Mouse (Mus musculus): ENCODE measurements at regions not wholly inside any gene's neighbourhood (a gene's known extent, or its start where the extent isn't known, plus 50 kb on each side); places are given as distances from the start of the nearest gene placed in this dataset.

DNA sequence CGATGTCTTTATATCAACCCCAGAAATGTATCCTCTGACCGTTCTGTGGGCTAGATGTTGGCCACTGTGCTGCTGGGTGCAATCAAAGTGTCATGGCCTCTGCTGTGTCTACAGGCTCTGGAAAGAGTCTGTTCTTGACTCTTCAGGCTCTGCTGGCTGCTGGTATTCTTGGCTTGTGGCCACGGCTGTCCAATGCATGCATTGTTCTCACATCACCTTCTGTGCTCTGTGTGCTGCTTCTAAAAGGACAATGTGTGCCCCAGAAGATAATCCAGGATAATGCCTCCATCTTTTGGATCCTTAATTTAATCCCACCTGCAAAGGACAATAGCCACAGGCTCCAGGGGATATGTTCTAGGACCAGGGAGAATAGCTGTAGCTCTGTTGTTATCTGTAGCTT, 77.5 kb upstream of the Dapl1 start:
- DNase-seq = peak; percentile 53 to 73
- Histone ChIP-seq H3K27ac (peak overlapping the region; percentile 79), H3K4me3 (no peak overlapping the region), H3K9ac (ENCODE audit: low read depth, low read length) (no peak overlapping the region), H3K27me3 (ENCODE audit: control insufficient read depth, insufficient read depth, low read length) (no peaks in the 10 kb centered on the region), H3K4me1 (ENCODE audit: control insufficient read depth, insufficient read depth, low read length) (peaks cover 16% of the 10 kb centered on the region), H3K79me2 (replicated peaks; ENCODE audit: control insufficient read depth, insufficient read depth, low read length) (no peaks in the 10 kb centered on the region), H3K36me3 (ENCODE audit: control insufficient read depth, insufficient read depth, low read length) (peaks cover 2% of the 10 kb centered on the region; the same call in 1 of the 2 replicates)
- TF ChIP-seq POLR2A (IDR thresholded peaks at IDR 0.05; ENCODE audit: insufficient read depth, low read depth, low read length) (0 out of 2 replicates have a peak, but pooled peaks have one; percentile 37), EP300 (IDR thresholded peaks at IDR 0.05; ENCODE audit: insufficient read depth, low read depth, low read length) (peak; percentile 79; the same call in 1 of the 2 replicates), CTCF (IDR thresholded peaks at IDR 0.05) (no peak)
- 22% methylated on average over 3 of the region's 3 CpGs for WGBS
- intact Hi-C loops (cut with DNase I) = no loop called here

- H3K27me3 ChIP-seq (ENCODE audit: control insufficient read depth, insufficient read depth, low read length) = no peaks in the 10 kb centered on the region
- peak; percentile 74 for DNase-seq
- H3K79me2 ChIP-seq (replicated peaks; ENCODE audit: control insufficient read depth, insufficient read depth, low read length) = no peaks in the 10 kb centered on the region
- H3K27ac ChIP-seq = peak overlapping the region; percentile 79
- H3K36me3 ChIP-seq (ENCODE audit: control insufficient read depth, insufficient read depth, low read length) = peaks cover 2% of the 10 kb centered on the region; the same call in 1 of the 2 replicates
- H3K4me3 ChIP-seq = no peak overlapping the region
- no peak overlapping the region for H3K9ac ChIP-seq (ENCODE audit: low read depth, low read length)
- intact Hi-C loops (cut with DNase I) = no loop called here
- WGBS = 30% methylated on average over 13 of the region's 13 CpGs
- TF ChIP-seq POLR2A (IDR thresholded peaks at IDR 0.05; ENCODE audit: insufficient read depth, low read depth, low read length) (no peak), EP300 (IDR thresholded peaks at IDR 0.05; ENCODE audit: insufficient read depth, low read depth, low read length) (no peak), CTCF (IDR thresholded peaks at IDR 0.05) (no peak)
- peaks cover 11% of the 10 kb centered on the region for H3K4me1 ChIP-seq (ENCODE audit: control insufficient read depth, insufficient read depth, low read length)
Measured at GRCm38 (mm10) chr2:59407512-59407988, 76.9 kb upstream of the Dapl1 start.

GRCm38 (mm10) chr2:59408040-59408587, 76.3 kb upstream of the Dapl1 start:
- TF ChIP-seq CTCF (IDR thresholded peaks at IDR 0.05) (no peak), EP300 (IDR thresholded peaks at IDR 0.05; ENCODE audit: insufficient read depth, low read depth, low read length) (no peak), POLR2A (IDR thresholded peaks at IDR 0.05; ENCODE audit: insufficient read depth, low read depth, low read length) (no peak)
- Histone ChIP-seq H3K4me1 (ENCODE audit: control insufficient read depth, insufficient read depth, low read length) (peaks cover 11% of the 10 kb centered on the region), H3K36me3 (ENCODE audit: control insufficient read depth, insufficient read depth, low read length) (peaks cover 2% of the 10 kb centered on the region; the same call in 1 of the 2 replicates), H3K9ac (ENCODE audit: low read depth, low read length) (no peak overlapping the region), H3K27ac (peak overlapping the region; percentile 79), H3K79me2 (replicated peaks; ENCODE audit: control insufficient read depth, insufficient read depth, low read length) (no peaks in the 10 kb centered on the region), H3K4me3 (no peak overlapping the region), H3K27me3 (ENCODE audit: control insufficient read depth, insufficient read depth, low read length) (no peaks in the 10 kb centered on the region)
- no peak for DNase-seq
- 76% methylated on average over 10 of the region's 10 CpGs for WGBS
- intact Hi-C loops (cut with DNase I) = no loop called here

- 96% methylated on average over 9 of the region's 9 CpGs for WGBS
- intact Hi-C loops (cut with DNase I) = no loop called here
- no peaks in the 10 kb centered on the region for H3K27me3 ChIP-seq (ENCODE audit: control insufficient read depth, insufficient read depth, low read length)
- no peaks in the 10 kb centered on the region for H3K79me2 ChIP-seq (replicated peaks; ENCODE audit: control insufficient read depth, insufficient read depth, low read length)
- no peak overlapping the region for H3K9ac ChIP-seq (ENCODE audit: low read depth, low read length)
- no peak overlapping the region for H3K4me3 ChIP-seq
- no peak for DNase-seq
- no peaks in the 10 kb centered on the region for H3K36me3 ChIP-seq (ENCODE audit: control insufficient read depth, insufficient read depth, low read length)
- no peak for TF ChIP-seq POLR2A (IDR thresholded peaks at IDR 0.05; ENCODE audit: insufficient read depth, low read depth, low read length)
- H3K4me1 ChIP-seq (ENCODE audit: control insufficient read depth, insufficient read depth, low read length) = no peaks in the 10 kb centered on the region
- H3K27ac ChIP-seq = no peak overlapping the region
Measured at GRCm38 (mm10) chr2:59414612-59415011, 69.8 kb upstream of the Dapl1 start.

DNA sequence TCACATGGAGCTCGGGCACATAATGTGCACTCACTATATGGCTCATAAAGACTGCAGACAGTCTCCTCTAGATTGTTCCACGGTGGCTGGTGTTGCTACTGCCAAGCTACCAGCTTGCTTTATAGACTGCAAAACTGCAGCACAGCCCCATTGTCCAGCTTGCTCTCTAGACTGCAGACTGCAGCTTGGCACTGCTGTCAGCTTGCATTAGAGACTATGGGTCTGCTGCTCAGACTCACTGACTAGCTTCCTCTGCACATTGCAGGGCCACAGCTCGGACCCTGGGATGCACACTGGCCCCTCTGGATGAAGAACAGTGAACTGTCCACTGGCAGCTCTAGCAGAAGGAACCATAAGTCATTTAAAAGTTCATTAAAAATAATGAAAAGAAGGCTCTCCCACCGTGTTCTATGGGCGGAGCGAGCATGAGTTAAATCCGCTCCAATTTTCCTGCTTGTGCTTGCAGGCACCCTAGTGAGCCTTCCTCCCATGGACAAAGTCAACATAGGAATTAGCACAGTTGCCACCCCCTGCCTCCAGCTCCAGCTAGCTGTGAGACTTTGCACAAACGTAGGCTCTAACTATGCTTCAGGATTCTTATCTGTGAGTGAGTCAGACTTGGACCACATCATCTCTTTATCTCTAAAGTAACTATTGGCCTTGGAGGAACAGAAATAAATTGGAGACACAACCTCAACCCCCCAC, 67.8 kb upstream of the Dapl1 start:
- intact Hi-C loops (cut with DNase I) = no loop called here
- Histone ChIP-seq H3K36me3 (ENCODE audit: control insufficient read depth, insufficient read depth, low read length) (no peaks in the 10 kb centered on the region), H3K79me2 (replicated peaks; ENCODE audit: control insufficient read depth, insufficient read depth, low read length) (no peaks in the 10 kb centered on the region), H3K27ac (0 out of 2 replicates have a peak overlapping the region, but pooled peaks have one; percentile 28), H3K4me3 (no peak overlapping the region), H3K27me3 (ENCODE audit: control insufficient read depth, insufficient read depth, low read length) (no peaks in the 10 kb centered on the region), H3K4me1 (ENCODE audit: control insufficient read depth, insufficient read depth, low read length) (peaks cover 5% of the 10 kb centered on the region), H3K9ac (ENCODE audit: low read depth, low read length) (no peak overlapping the region)
- no peak for DNase-seq
- WGBS = 65% methylated on average over 8 of the region's 8 CpGs
- TF ChIP-seq CTCF (IDR thresholded peaks at IDR 0.05) = no peak
- no peak for TF ChIP-seq EP300 (IDR thresholded peaks at IDR 0.05; ENCODE audit: insufficient read depth, low read depth, low read length)
- TF ChIP-seq POLR2A (IDR thresholded peaks at IDR 0.05; ENCODE audit: insufficient read depth, low read depth, low read length) = no peak

DNA sequence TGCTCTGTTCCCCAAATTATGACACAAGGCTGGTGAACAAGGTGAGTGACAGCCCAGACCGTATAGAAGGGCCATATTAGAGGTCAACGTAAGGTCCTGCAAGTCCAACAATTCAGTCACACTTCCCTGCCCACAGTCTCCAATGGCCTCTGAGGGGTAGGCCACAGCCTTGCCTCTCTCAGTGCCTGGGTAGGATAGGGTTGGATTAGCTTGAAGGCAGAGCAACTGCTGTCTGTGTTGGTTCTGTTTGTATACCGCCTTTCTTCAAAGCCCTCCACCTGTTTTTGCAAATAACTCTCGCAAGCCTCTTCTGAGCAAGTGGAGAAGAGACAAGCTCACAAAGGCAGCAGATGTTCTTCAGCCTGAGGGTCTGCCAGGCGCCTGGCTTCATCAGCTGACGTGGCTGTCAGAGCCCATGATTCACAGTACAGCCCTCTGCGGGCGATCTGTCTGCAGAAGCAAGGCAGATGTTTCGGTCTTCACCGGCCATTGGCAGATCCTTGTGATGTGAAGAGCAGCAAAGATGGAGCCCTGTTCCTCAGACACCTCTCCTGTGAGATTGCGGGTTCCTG, 67.0 kb upstream of the Dapl1 start:
- 80% methylated on average over 11 of the region's 11 CpGs for WGBS
- Histone ChIP-seq H3K4me3 (no peak overlapping the region), H3K9ac (ENCODE audit: low read depth, low read length) (no peak overlapping the region), H3K27me3 (ENCODE audit: control insufficient read depth, insufficient read depth, low read length) (no peaks in the 10 kb centered on the region), H3K27ac (no peak overlapping the region), H3K4me1 (ENCODE audit: control insufficient read depth, insufficient read depth, low read length) (peaks cover 5% of the 10 kb centered on the region), H3K79me2 (replicated peaks; ENCODE audit: control insufficient read depth, insufficient read depth, low read length) (no peaks in the 10 kb centered on the region), H3K36me3 (ENCODE audit: control insufficient read depth, insufficient read depth, low read length) (no peaks in the 10 kb centered on the region)
- DNase-seq = no peak
- intact Hi-C loops (cut with DNase I) = no loop called here
- TF ChIP-seq CTCF (IDR thresholded peaks at IDR 0.05) (no peak), EP300 (IDR thresholded peaks at IDR 0.05; ENCODE audit: insufficient read depth, low read depth, low read length) (no peak), POLR2A (IDR thresholded peaks at IDR 0.05; ENCODE audit: insufficient read depth, low read depth, low read length) (no peak)

Data from heart, adult 2 months (tissue).